Mouse (Mus musculus): ENCODE data around the gene Chia1. TPM values are rescaled to one million over a fixed set of nuclear protein-coding genes. Genes with fewer than 3 reads are reported as not detected.
"Not testable (repeated sequence)": the region's sequence is repeated elsewhere in the genome, so short reads cannot be mapped to it uniquely, and the experiment has no call there.

Gene Chia1
- polyA plus RNA-seq (2015; fragmentation: Nextera tagmentation; extraction: Ambion mirVana): not detected in 2 replicates

DNA sequence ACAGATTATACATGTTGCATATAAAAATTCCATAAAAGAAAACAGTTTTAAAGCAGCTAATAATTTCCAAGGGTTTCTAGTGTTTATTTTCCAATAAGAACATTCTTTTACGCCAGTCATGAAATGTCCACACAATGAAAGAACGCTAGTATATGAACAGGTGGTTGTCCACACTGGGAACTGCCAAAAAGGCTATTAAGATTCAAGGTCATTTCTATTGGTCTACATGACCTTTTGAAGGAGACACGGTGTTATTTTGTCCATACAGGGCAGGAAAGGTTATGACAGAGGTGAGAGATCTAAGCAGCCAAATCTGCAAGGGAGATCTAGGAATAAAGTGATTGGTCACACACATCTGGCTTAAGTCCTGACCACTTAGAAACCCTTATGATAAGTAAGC lies at the start of gene Chia1:
Gene Chia1 (plus strand): TSS at position 301 of the 400 bp plus-strand sequence.
- Histone ChIP-seq H3K36me3 (replicated peaks; ENCODE audit: insufficient read depth, low read length) (no peaks in the 10 kb centered on the region), H3K9ac (replicated peaks) (no peak within 1 kb of the TSS), H3K4me3 (ENCODE audit: low read depth, low read length) (no peak within 1 kb of the TSS), H3K27ac (ENCODE audit: low read depth) (no peak within 1 kb of the TSS), H3K4me2 (ENCODE audit: low read depth, low read length) (no peak within 1 kb of the TSS), H3K9me3 (ENCODE audit: low read length) (no peaks in the 10 kb centered on the region), H3K27me3 (ENCODE audit: insufficient read depth, low read length) (no peaks in the 10 kb centered on the region), H3K4me1 (ENCODE audit: insufficient read depth) (no peaks in the 10 kb centered on the region)
- 76% methylated on average over 3 of the region's 3 CpGs for WGBS (ENCODE audit: insufficient replicate concordance)
- TF ChIP-seq EP300 (IDR thresholded peaks at IDR 0.05; ENCODE audit: low read depth): no peak
- TF ChIP-seq CTCF (IDR thresholded peaks at IDR 0.05; ENCODE audit: low read depth): no peak
- DNase-seq (no peak), ATAC-seq (no peak)

DNA sequence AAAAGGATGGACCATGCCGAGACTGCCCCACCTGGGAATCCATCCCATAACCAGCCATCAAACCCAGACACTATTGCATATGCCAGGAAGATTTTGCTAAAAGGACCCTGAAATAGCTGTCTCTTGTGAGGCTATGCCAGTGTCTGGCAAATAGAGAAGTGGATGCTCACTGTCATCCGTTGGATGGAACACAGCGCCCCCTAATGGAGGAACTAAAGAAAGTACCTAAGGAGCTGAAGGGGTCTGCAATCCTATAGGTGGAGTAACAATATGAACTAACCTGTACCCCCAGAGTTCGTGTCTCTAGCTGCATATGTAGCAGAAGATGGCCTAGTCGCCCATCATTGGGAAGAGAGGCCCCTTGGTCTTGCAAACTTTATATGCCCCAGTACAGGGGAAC lies 45.3 kb upstream of the Chia1 start:
- H3K4me2 ChIP-seq (ENCODE audit: low read depth, low read length); H3K9ac ChIP-seq (replicated peaks); H3K9me3 ChIP-seq (ENCODE audit: low read length); H3K27me3 ChIP-seq (ENCODE audit: insufficient read depth, low read length); H3K4me3 ChIP-seq (ENCODE audit: low read depth, low read length); H3K36me3 ChIP-seq (replicated peaks; ENCODE audit: insufficient read depth, low read length); H3K4me1 ChIP-seq (ENCODE audit: insufficient read depth); H3K27ac ChIP-seq (ENCODE audit: low read depth); ATAC-seq: not testable (repeated sequence)
- WGBS (ENCODE audit: insufficient replicate concordance): 29% methylated on average over 5 of the region's 5 CpGs
- peak; percentile 27 for DNase-seq
- peak; percentile 63 for TF ChIP-seq CTCF (IDR thresholded peaks at IDR 0.05; ENCODE audit: low read depth)

GRCm38 (mm10) chr3:106070994-106071393 lies 42.0 kb upstream of the Chia1 start:
- no peak for TF ChIP-seq EP300 (IDR thresholded peaks at IDR 0.05; ENCODE audit: low read depth)
- TF ChIP-seq CTCF (IDR thresholded peaks at IDR 0.05; ENCODE audit: low read depth): no peak
- Histone ChIP-seq H3K4me2 (ENCODE audit: low read depth, low read length) (no peak overlapping the region), H3K27me3 (ENCODE audit: insufficient read depth, low read length) (no peaks in the 10 kb centered on the region), H3K36me3 (replicated peaks; ENCODE audit: insufficient read depth, low read length) (no peaks in the 10 kb centered on the region), H3K4me3 (ENCODE audit: low read depth, low read length) (no peak overlapping the region), H3K9me3 (ENCODE audit: low read length) (no peaks in the 10 kb centered on the region), H3K4me1 (ENCODE audit: insufficient read depth) (no peaks in the 10 kb centered on the region), H3K9ac (replicated peaks) (no peak overlapping the region), H3K27ac (ENCODE audit: low read depth) (no peak overlapping the region)
- DNase-seq (no peak), ATAC-seq (no peak)
- WGBS (ENCODE audit: insufficient replicate concordance): 54% methylated on average over 2 of the region's 2 CpGs

GRCm38 (mm10) chr3:106074824-106075223 lies 38.2 kb upstream of the Chia1 start:
- Histone ChIP-seq H3K9me3 (ENCODE audit: low read length) (no peaks in the 10 kb centered on the region), H3K36me3 (replicated peaks; ENCODE audit: insufficient read depth, low read length) (no peaks in the 10 kb centered on the region), H3K4me2 (ENCODE audit: low read depth, low read length) (no peak overlapping the region), H3K27ac (ENCODE audit: low read depth) (no peak overlapping the region), H3K4me3 (ENCODE audit: low read depth, low read length) (no peak overlapping the region), H3K27me3 (ENCODE audit: insufficient read depth, low read length) (no peaks in the 10 kb centered on the region), H3K9ac (replicated peaks) (no peak overlapping the region), H3K4me1 (ENCODE audit: insufficient read depth) (no peaks in the 10 kb centered on the region)
- TF ChIP-seq CTCF (IDR thresholded peaks at IDR 0.05; ENCODE audit: low read depth) (no peak), EP300 (IDR thresholded peaks at IDR 0.05; ENCODE audit: low read depth) (no peak)
- ATAC-seq: no peak
- DNase-seq: no peak
- WGBS (ENCODE audit: insufficient replicate concordance): 74% methylated on average over 1 of the region's 1 CpGs

DNA sequence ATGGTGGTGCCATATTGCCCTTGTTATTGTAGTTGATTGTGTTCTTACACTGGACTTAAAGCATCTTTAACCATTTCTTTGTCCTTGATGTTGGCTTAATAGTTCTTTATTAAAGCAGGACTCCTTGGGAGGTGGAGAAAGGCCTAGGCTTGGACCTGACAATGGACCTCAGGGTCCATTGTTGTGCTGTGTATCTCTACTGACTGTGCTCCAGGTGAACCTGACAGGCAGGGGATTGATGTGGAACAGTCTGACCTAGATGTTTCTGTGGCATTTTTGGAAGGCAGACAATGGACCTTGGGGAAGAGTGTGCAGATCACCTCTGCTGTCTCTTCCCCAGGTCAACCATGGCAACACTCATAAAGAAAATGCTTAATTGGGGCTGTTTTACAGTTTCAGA lies 14.0 kb downstream of the Chia1 start:
- Histone ChIP-seq H3K4me1 (ENCODE audit: insufficient read depth) (no peaks in the 10 kb centered on the region), H3K27me3 (ENCODE audit: insufficient read depth, low read length) (no peaks in the 10 kb centered on the region), H3K9me3 (ENCODE audit: low read length) (no peaks in the 10 kb centered on the region), H3K27ac (ENCODE audit: low read depth) (no peak overlapping the region), H3K9ac (replicated peaks) (no peak overlapping the region), H3K36me3 (replicated peaks; ENCODE audit: insufficient read depth, low read length) (no peaks in the 10 kb centered on the region), H3K4me2 (ENCODE audit: low read depth, low read length) (no peak overlapping the region), H3K4me3 (ENCODE audit: low read depth, low read length) (no peak overlapping the region)
- TF ChIP-seq EP300 (IDR thresholded peaks at IDR 0.05; ENCODE audit: low read depth) (no peak), CTCF (IDR thresholded peaks at IDR 0.05; ENCODE audit: low read depth) (no peak)
- no peak for ATAC-seq
- no peak for DNase-seq

- Histone ChIP-seq H3K4me2 (ENCODE audit: low read depth, low read length) (no peak overlapping the region), H3K9ac (replicated peaks) (no peak overlapping the region), H3K27ac (ENCODE audit: low read depth) (no peak overlapping the region), H3K36me3 (replicated peaks; ENCODE audit: insufficient read depth, low read length) (no peaks in the 10 kb centered on the region), H3K9me3 (ENCODE audit: low read length) (no peaks in the 10 kb centered on the region), H3K4me3 (ENCODE audit: low read depth, low read length) (no peak overlapping the region), H3K4me1 (ENCODE audit: insufficient read depth) (no peaks in the 10 kb centered on the region), H3K27me3 (ENCODE audit: insufficient read depth, low read length) (no peaks in the 10 kb centered on the region)
- TF ChIP-seq EP300 (IDR thresholded peaks at IDR 0.05; ENCODE audit: low read depth) (no peak), CTCF (IDR thresholded peaks at IDR 0.05; ENCODE audit: low read depth) (no peak)
- no peak for DNase-seq
- no peak for ATAC-seq
- 73% methylated on average over 4 of the region's 4 CpGs for WGBS (ENCODE audit: insufficient replicate concordance)
These were observed 15.9 kb downstream of the Chia1 start for GRCm38 (mm10) chr3:106128807-106129493.

DNA sequence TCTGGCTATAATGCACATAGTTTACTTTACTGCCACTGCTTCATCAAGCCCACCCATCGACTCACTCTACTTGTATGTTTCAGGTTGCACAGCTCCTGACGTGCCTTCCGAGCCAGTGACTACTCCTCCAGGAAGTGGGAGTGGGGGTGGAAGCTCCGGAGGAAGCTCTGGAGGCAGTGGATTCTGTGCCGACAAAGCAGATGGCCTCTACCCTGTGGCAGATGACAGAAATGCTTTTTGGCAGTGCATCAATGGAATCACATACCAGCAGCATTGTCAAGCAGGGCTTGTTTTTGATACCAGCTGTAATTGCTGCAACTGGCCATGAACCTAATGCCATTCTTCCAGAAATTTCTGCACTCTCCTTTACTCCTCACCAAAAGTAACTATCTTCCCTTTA lies 18.7 kb downstream of the Chia1 start:
- TF ChIP-seq EP300 (IDR thresholded peaks at IDR 0.05; ENCODE audit: low read depth): no peak
- TF ChIP-seq CTCF (IDR thresholded peaks at IDR 0.05; ENCODE audit: low read depth): no peak
- 66% methylated on average over 5 of the region's 5 CpGs for WGBS (ENCODE audit: insufficient replicate concordance)

More for the DNA sequence above, 18.7 kb downstream of the Chia1 start:
- Histone ChIP-seq H3K9ac (replicated peaks) (no peak overlapping the region), H3K36me3 (replicated peaks; ENCODE audit: insufficient read depth, low read length) (no peaks in the 10 kb centered on the region), H3K4me2 (ENCODE audit: low read depth, low read length) (no peak overlapping the region), H3K27me3 (ENCODE audit: insufficient read depth, low read length) (no peaks in the 10 kb centered on the region), H3K9me3 (ENCODE audit: low read length) (no peaks in the 10 kb centered on the region), H3K27ac (ENCODE audit: low read depth) (no peak overlapping the region), H3K4me3 (ENCODE audit: low read depth, low read length) (no peak overlapping the region), H3K4me1 (ENCODE audit: insufficient read depth) (no peaks in the 10 kb centered on the region)
- ATAC-seq (no peak), DNase-seq (no peak)
